Mouse (Mus musculus) heart, adult 2 months (tissue): Measurements from ENCODE around the gene Olig2.

Experiments used
- CTCF ChIP-seq: fragments of 200-600 bp; IDR thresholded peaks from 2 replicates; pipeline ENCODE4 v1.8.1; 2022; ENCODE audit warnings: antibody characterized with exemption, mild to moderate bottlenecking, moderate library complexity
- POLR2A ChIP-seq: fragments of 200-500 bp; IDR thresholded peaks from 2 replicates; pipeline ENCODE4 v1.6.1; 2011; ENCODE audit warnings: mild to moderate bottlenecking, low read depth, low read length, control low read depth; ENCODE audit not compliant: insufficient read depth

DNA sequence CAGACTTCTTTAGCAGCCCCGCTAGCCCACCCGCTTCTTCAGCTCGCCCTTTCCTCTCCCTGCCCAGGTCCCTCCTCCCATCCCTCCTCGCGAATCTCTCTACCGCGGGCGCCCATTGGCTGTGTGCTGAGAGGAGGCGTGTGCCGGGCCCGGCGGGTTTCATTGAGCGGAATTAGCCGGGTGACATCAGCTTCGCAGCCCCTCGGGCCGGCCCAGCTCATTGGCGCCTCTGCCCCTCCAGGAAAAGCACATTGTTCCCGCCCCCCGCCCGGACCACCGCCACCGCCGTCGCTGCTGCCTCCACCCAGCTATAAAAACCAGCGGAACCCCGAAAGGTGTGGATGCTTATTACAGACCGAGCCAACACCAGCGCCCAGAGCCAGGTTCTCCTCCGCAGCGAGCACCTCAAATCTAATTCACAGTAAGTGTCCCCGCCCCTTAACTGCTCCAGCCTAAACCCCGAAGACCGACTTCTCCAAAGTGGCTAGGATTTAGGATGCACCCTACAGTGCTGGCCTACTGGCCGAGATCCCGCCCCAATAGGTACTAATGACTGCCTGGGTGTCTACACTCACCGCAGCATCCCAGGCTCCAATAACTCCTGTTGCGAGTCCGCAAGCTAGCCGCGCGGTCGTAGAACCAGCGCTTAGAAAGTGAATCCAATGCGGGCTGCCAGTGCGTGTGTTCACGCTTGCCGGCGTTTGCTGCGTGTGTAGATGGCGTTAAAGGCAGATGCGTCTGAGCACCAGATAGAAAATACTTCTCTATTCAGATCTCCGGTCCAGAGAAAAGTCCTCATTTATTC, at the start of gene Olig2:
- no peak for TF ChIP-seq CTCF
- no peak for TF ChIP-seq POLR2A
